Mouse (Mus musculus) thymus, postnatal 25 days (tissue): Measurements from ENCODE around the gene Tpt1.

ENCODE experiments used
- DNase-seq: peaks from one replicate; pipeline ENCODE4 v3.0.0; 2022

Tpt1 gene

DNA sequence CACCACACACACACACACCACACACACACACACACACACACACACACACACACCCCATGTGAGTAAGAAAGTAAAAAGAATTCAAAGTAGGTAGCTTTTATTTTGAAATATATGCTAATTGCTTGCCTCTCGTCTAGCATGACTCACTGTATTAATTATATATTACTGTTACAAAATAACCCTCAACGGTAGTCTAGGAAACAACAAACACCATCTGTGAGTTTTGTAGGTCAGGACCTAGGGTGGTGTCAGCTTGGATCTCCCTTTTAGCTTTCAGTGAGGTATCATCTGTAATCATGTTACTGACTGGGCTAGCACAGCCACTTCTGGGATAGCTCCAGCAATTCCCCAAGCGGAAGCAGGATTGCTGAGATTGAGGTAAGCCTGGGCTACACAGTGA, 32.4 kb downstream of the Tpt1 start:
- DNase-seq, result no peak

DNA sequence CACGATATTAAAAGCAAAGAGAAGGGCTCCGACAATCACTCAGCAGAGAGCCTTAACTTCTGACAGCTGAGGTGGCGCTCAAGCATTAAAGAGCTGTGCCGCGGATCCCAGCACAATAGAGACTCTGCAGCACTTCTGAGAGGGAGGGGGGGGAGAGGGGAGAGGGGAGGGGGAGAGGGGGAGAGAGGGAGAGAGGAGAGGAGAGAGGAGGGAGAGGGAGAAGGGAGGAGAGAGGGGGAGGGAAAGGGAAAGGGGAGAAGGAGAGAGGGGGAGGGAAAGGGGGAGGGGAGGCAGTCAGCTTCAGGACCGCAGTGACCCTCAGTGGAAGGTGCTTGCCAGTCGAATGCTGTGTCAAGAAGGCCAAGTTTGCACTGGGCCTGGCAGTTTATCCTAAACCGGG, 34.1 kb downstream of the Tpt1 start:
- DNase-seq, result no peak

DNA sequence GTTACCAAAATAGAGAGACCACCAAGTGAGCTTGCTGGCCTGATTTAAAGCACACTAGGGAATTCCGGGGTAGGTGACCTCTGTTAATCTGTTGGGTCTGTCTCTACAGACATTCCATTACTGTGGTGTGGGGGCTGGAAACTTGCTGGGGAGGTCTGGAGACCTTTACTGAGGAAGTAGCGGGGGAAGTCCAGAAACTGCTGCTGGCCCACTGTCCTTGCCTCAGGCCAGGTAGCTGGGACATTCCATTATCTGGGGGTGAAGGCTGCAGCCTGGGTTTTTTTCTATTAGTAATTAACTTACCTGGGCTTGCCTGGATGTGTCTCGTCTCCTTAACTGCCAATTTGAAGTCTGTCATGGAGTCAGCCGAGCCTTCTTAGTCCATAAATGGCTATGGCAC, 37.0 kb downstream of the Tpt1 start:
- DNase-seq, result no peak

DNA sequence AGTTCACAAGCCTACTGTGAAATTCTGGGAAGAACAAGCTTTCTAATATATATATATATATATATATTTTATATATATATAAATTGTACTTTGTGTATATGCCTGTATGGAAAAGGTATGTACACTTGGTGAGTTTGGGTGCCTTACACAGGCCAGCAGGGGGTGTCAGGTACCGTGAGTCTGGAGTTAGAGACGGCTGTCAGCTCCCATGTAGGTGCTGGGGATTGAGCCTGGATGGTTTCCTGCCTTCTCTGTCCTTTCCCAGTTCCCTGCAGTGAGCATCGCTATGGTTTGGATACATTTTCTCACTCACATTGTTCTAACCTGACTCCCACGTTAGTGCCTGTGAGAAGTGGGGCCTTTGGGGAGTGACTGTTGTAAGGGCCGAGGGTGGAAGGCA, 38.4 kb downstream of the Tpt1 start:
- no peak for DNase-seq

DNA sequence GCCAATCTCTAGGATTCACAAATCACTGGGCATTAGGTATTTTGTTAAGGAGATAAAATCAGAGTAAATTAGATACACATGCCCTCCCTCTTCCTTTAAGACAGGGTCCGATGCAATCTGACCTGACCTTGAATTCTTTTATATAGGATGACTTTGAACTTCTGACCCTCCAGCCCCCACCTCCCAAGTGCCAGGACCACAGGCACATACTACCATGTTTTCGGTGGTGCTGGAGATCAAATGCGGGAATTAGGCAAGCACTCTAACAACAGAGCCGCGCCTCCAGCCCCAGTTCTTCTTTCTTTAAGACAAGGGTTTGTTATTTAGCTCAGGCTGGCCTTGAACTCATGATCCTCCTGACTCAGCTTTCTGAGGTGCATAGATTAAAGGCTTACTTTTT, 39.0 kb downstream of the Tpt1 start:
- DNase-seq, result no peak

DNA sequence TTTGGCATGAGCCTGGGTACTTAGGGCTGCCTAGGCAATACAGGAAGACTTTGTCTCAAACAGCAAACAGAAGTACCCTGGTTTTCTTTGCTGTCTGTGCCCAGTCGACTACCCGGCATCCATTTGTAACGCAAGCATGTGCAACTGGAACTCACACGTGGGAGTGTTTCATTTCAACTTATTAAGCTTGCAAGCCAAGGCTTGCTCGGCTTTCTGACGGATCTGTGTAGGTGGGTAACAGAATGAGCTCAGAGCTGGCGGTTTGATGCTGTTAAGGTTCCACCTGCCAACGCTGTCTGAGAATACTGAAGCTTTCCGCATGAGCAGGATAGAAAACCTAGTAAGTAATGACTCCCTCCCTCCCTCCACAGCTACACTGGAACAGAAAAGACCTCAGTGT, 47.2 kb downstream of the Tpt1 start:
- DNase-seq, result no peak
